Mouse (Mus musculus): ENCODE data around the gene Col6a2.

- TF ChIP-seq CTCF (IDR thresholded peaks at IDR 0.05; ENCODE audit: borderline replicate concordance, control insufficient read depth, extremely low read depth, insufficient read depth, low read length, poor library complexity) = no peak
- no peak for TF ChIP-seq POLR2A (IDR thresholded peaks at IDR 0.05; ENCODE audit: control insufficient read depth, extremely low read depth, insufficient read depth, low read length, poor library complexity)
These were observed 61.5 kb downstream of the Col6a2 start, which contains the start of gene Spatc1l for GRCm38 (mm10) chr10:76561972-76562371.
